Mouse (Mus musculus) heart, adult 2 months (tissue): ENCODE results near the gene Fstl1. TPM values are rescaled to one million over a fixed set of nuclear protein-coding genes. Genes with fewer than 3 reads are reported as not detected.

Experiments used
- DNase-seq, 2 experiments: peaks; one replicate each; pipeline ENCODE4 v3.0.0; 2021
- H3K27ac ChIP-seq: fragments of 200-600 bp; 2 replicates; pipeline ENCODE4 v1.8.1; 2022
- H3K27me3 ChIP-seq: fragments of 200-500 bp; 2 replicates; pipeline ENCODE4 v1.6.1; 2012; ENCODE audit warnings: mild to moderate bottlenecking, low read length, inconsistent platforms, mixed read lengths; ENCODE audit not compliant: control insufficient read depth, insufficient read depth
- H3K36me3 ChIP-seq: fragments of 200-500 bp; 2 replicates; pipeline ENCODE4 v1.6.1; 2012; ENCODE audit warnings: low read length, inconsistent platforms; ENCODE audit not compliant: control insufficient read depth, insufficient read depth
- H3K4me1 ChIP-seq: fragments of 200-500 bp; 2 replicates; pipeline ENCODE4 v1.6.1; 2011; ENCODE audit warnings: low read length; ENCODE audit not compliant: control insufficient read depth, insufficient read depth
- H3K4me3 ChIP-seq: fragments of 200-600 bp; 2 replicates; pipeline ENCODE4 v1.8.1; 2022
- H3K79me2 ChIP-seq: fragments of 200-500 bp; replicated peaks from 2 replicates; pipeline ENCODE4 v1.6.1; 2012; ENCODE audit warnings: mild to moderate bottlenecking, inconsistent platforms, low read length, moderate library complexity, mixed read lengths; ENCODE audit not compliant: control insufficient read depth, insufficient read depth
- H3K9ac ChIP-seq: fragments of 200-500 bp; 2 replicates; pipeline ENCODE4 v1.6.1; 2012; ENCODE audit warnings: low read depth, mild to moderate bottlenecking, control low read depth, inconsistent platforms, low read length, mixed read lengths
- CTCF ChIP-seq: fragments of 200-600 bp; IDR thresholded peaks from 2 replicates; pipeline ENCODE4 v1.8.1; 2022; ENCODE audit warnings: antibody characterized with exemption, mild to moderate bottlenecking, moderate library complexity
- EP300 ChIP-seq: fragments of 200-500 bp; IDR thresholded peaks from 2 replicates; pipeline ENCODE4 v1.6.1; 2011; ENCODE audit warnings: low read depth, low read length, control low read depth; ENCODE audit not compliant: insufficient read depth
- POLR2A ChIP-seq: fragments of 200-500 bp; IDR thresholded peaks from 2 replicates; pipeline ENCODE4 v1.6.1; 2011; ENCODE audit warnings: mild to moderate bottlenecking, low read depth, low read length, control low read depth; ENCODE audit not compliant: insufficient read depth
- WGBS: fragments of 180-500 bp; shearing (Covaris S2); methylation state at CpG from one replicate; pipeline ENCODE4 v1.1.7; 2018; 5-methylcytosine and 5-hydroxymethylcytosine counted together
- intact Hi-C: fragments of 180-260 bp; cut with DNase I; formaldehyde crosslinking; loops from one replicate; pipeline ENCODE4 v1.15.1; 2025
- polyA plus RNA-seq: library from polyadenylated mRNA; depleted of rRNA; stranded (reverse); fragments of >200 nt; gene quantifications from 2 replicates; pipeline ENCODE4 v1.2.3, GENCODE M21; 2012
- total RNA-seq, 2 experiments: library from RNA; stranded (reverse); gene quantifications; 2 replicates each; pipeline ENCODE4 v1.2.3; 2021

The Fstl1 gene
- total and polyA plus RNA-seq, 3 experiments = 39.7 to 57.6 (median 43.6) TPM

DNA sequence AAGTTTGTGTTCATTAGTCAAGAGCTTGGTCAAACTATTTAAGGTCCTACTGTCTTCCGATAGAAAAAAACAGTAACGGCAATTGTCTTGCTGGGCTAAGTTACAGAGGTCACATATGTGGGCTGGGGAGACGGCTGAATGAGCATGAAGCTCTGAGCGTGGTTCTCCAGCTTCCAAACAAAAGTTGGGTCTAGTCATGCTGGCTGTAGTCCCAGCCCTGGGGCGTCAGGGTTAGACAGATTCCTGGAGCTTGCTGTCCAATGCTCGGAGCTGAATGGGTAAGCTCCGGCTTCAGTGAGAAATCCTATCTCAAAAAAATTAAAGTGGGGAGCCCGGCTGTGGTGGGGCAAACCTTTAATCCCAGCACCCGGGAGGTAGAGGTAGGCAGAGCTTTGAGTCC, 76.6 kb downstream of the Fstl1 start:
- H3K79me2 ChIP-seq = no peaks in the 10 kb centered on the region
- no peaks in the 10 kb centered on the region for H3K27me3 ChIP-seq
- intact Hi-C loops = loop anchor here (2.0 to 5.0 kb wide), 2 partner anchors 14 to 36 kb away; no protein-coding TSS in a partner anchor
- H3K4me3 ChIP-seq = no peak overlapping the region
- peaks cover 12% of the 10 kb centered on the region for H3K4me1 ChIP-seq
- peaks cover 5% of the 10 kb centered on the region for H3K36me3 ChIP-seq
- TF ChIP-seq EP300 = no peak
- TF ChIP-seq POLR2A = no peak
- TF ChIP-seq CTCF = no peak
- no peak for DNase-seq
- no peak overlapping the region for H3K27ac ChIP-seq
- no peak overlapping the region for H3K9ac ChIP-seq
- WGBS = 30% methylated on average over 9 of the region's 9 CpGs

DNA sequence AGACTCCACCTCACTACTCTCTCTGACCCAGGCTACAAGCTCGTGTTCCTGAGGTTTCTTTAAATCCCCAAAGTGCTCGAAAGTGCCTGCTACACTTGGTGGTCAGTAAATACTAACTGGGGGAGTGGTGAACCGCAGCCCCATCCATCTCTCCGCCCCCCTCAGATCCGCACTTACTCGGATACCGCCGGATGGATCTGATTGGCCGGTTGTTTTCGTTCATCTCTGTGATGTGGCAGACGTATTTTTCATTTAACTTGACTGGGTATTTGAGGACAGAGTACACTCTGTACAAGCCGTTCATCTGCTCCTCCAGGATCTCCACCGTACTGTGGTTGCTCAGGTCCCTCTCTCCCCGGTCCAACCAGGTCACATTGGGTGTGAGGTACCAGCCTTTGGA, 77.4 kb downstream of the Fstl1 start:
- H3K4me1 ChIP-seq = peaks cover 12% of the 10 kb centered on the region
- 73% methylated on average over 14 of the region's 14 CpGs for WGBS
- no peak overlapping the region for H3K9ac ChIP-seq
- H3K27me3 ChIP-seq = no peaks in the 10 kb centered on the region
- DNase-seq = no peak
- no peak for TF ChIP-seq POLR2A
- no peak for TF ChIP-seq EP300
- no peak for TF ChIP-seq CTCF
- no peak overlapping the region for H3K27ac ChIP-seq
- H3K79me2 ChIP-seq = no peaks in the 10 kb centered on the region
- no peak overlapping the region for H3K4me3 ChIP-seq
- H3K36me3 ChIP-seq = peaks cover 5% of the 10 kb centered on the region
- intact Hi-C loops = loop anchor here (5.0 kb wide), 1 partner anchor 37 kb away; no protein-coding TSS in a partner anchor

DNA sequence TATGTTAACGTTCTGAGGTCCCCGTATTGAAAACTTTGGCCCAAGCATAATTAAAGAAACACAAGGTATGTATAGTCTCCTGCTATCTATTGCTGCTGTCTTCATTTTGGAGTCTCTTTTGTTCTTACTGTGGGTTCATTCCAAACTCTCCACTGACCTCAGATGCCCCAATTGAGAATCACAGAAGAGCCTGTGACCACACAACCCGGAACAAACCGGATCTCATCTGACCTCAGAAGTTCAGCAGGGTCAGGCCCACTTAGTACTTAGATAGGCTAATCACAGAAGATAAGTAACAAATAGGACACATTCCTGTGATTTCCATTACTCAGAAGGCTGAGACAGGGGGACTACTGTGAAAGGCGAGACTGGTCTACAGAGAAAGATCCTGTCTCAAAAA, 77.9 kb downstream of the Fstl1 start:
- TF ChIP-seq CTCF (no peak), EP300 (no peak), POLR2A (no peak)
- intact Hi-C loops = loop anchor here (5.0 kb wide), 1 partner anchor 37 kb away; no protein-coding TSS in a partner anchor
- Histone ChIP-seq H3K4me1 (peaks cover 12% of the 10 kb centered on the region), H3K9ac (no peak overlapping the region), H3K4me3 (no peak overlapping the region), H3K27ac (no peak overlapping the region), H3K27me3 (no peaks in the 10 kb centered on the region), H3K79me2 (no peaks in the 10 kb centered on the region), H3K36me3 (peaks cover 5% of the 10 kb centered on the region)
- DNase-seq = no peak
- WGBS = 33% methylated on average over 5 of the region's 5 CpGs

DNA sequence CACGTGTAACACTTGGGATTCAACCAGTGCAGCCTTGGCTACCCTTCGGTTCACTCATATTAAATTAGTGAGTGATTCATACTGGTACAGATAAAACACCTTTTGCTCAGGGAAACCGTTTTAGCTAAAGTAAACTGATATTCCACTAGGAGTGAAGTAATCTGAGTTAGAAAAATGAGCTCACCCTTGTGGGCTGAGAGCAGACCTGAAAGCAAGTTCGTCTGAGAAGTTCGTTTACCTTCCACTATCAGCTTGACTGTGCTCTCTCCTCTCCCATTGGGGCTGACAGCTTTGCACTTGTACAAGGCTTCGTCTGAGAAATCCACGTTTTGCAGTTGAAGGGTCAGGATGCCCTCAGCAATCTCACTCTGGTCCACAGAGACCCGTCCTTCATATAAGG, 78.9 kb downstream of the Fstl1 start:
- Histone ChIP-seq H3K4me1 (peaks cover 11% of the 10 kb centered on the region), H3K27ac (no peak overlapping the region), H3K4me3 (no peak overlapping the region), H3K79me2 (no peaks in the 10 kb centered on the region), H3K36me3 (peaks cover 4% of the 10 kb centered on the region), H3K9ac (no peak overlapping the region), H3K27me3 (no peaks in the 10 kb centered on the region)
- TF ChIP-seq CTCF = no peak
- no peak for TF ChIP-seq EP300
- TF ChIP-seq POLR2A = no peak
- 84% methylated on average over 8 of the region's 8 CpGs for WGBS
- no peak for DNase-seq
- intact Hi-C loops = no loop called here

- DNase-seq = no peak
- H3K36me3 ChIP-seq = peaks cover 4% of the 10 kb centered on the region
- no peak overlapping the region for H3K4me3 ChIP-seq
- no peak overlapping the region for H3K9ac ChIP-seq
- TF ChIP-seq EP300 (no peak), CTCF (no peak), POLR2A (no peak)
- intact Hi-C loops = no loop called here
- WGBS = 64% methylated on average over 3 of the region's 3 CpGs
- H3K4me1 ChIP-seq = peaks cover 11% of the 10 kb centered on the region
- no peaks in the 10 kb centered on the region for H3K27me3 ChIP-seq
- no peak overlapping the region for H3K27ac ChIP-seq
- H3K79me2 ChIP-seq = no peaks in the 10 kb centered on the region
Observed at GRCm38 (mm10) chr16:37856327-37856726, 79.7 kb downstream of the Fstl1 start.

- Histone ChIP-seq H3K9ac (no peak overlapping the region), H3K27ac (no peak overlapping the region), H3K4me3 (no peak overlapping the region), H3K79me2 (no peaks in the 10 kb centered on the region), H3K4me1 (peaks cover 8% of the 10 kb centered on the region), H3K27me3 (no peaks in the 10 kb centered on the region), H3K36me3 (no peaks in the 10 kb centered on the region)
- WGBS = 94% methylated on average over 8 of the region's 8 CpGs
- intact Hi-C loops = no loop called here
- no peak for DNase-seq
- TF ChIP-seq CTCF (no peak), EP300 (no peak)
Observed at GRCm38 (mm10) chr16:37857495-37857894, 80.8 kb downstream of the Fstl1 start.
